Mouse (Mus musculus): ENCODE data around the gene Dalrd3.
A peak's percentile ranks its signal among the peaks of the same experiment; 100 is the strongest.
"Not testable (repeated sequence)": the region's sequence is repeated elsewhere in the genome, so short reads cannot be mapped to it uniquely, and the experiment has no call there.

Dalrd3 gene

GRCm38 (mm10) chr9:108573774-108574690 lies 4.3 kb downstream of the Dalrd3 start:
- DNase-seq = peak; percentile 71

- no peak for DNase-seq
Observed at GRCm38 (mm10) chr9:108574921-108575320, 5.2 kb downstream of the Dalrd3 start.

GRCm38 (mm10) chr9:108575321-108576297 lies 5.9 kb downstream of the Dalrd3 start:
- peak; percentile 53 for DNase-seq

GRCm38 (mm10) chr9:108577025-108577424 lies 7.3 kb downstream of the Dalrd3 start:
- DNase-seq = no peak

DNA sequence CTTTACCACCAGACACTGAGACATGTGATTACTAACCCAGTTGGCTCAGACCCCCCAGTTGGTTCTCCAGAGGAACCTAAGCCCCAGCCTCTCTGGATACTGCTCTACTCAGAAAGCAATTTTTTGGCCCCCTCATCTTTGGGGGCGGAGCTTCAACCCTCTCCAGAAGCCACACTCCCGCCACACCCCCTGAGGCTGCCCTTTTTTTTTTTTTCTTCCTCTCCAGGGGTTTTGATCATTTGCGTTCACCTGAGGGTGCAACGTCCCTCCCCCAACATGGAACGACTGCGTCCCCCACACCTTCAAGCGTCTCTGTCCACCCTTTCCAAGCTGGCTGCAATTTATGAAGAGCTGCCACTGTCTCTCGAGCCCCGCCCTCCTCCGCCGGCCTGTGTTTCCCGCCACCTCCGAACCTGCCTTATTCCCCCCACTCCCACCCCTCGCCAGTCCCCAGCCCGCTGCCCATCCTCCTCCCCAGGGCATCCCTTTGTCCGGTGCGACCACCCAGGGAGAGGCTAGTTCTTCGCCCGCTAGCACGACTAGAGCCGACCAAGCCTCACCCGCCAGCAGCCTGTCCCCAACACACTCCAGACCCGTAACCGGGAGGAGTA lies 8.4 kb downstream of the Dalrd3 start:
- DNase-seq = peak; percentile 73

DNA sequence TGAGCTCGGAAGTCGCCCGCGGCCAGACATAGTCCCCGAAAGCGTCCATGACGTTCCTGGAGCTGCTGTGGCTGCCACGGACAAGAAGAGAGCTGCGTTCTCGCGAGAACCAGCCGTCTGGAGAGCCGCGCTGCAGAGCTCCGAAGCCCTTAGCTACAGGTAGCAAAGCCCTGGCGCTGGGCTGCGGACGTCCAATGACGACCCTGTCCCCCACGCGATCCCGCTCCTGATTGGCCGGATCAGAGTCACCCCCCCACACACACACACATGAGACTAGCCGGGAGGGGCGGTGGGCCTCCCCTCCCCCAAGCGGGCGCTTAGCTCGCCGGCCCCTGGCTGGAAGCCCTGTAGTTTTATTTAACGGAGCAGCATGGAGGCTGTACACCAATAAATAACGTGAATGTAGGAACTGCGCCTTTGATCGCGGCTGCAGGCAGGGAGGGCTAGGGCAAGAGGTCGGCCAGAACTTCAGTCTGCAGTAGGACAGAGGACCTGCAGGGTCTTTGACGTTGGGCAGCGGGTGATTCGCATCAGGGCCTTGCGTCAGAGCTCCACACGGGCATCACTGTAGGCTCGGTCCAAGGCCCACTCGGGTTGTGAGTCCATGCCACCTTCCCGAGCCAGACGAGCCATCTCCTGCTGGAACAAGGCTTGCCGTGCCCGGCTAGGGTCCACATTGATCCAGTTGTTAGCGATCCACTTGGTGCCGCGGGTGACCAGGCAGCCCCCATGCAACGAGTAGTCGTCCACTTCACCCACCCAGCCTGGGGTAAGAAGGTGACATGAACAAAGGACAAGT lies 9.1 kb downstream of the Dalrd3 start, which contains the start of gene Wdr6:
TSS of gene Wdr6 (minus strand) at position 195 of the 799 bp plus-strand sequence.
- peak; percentile 93 for DNase-seq

GRCm38 (mm10) chr9:108579344-108579690 lies 9.6 kb downstream of the Dalrd3 start:
- DNase-seq = no peak

DNA sequence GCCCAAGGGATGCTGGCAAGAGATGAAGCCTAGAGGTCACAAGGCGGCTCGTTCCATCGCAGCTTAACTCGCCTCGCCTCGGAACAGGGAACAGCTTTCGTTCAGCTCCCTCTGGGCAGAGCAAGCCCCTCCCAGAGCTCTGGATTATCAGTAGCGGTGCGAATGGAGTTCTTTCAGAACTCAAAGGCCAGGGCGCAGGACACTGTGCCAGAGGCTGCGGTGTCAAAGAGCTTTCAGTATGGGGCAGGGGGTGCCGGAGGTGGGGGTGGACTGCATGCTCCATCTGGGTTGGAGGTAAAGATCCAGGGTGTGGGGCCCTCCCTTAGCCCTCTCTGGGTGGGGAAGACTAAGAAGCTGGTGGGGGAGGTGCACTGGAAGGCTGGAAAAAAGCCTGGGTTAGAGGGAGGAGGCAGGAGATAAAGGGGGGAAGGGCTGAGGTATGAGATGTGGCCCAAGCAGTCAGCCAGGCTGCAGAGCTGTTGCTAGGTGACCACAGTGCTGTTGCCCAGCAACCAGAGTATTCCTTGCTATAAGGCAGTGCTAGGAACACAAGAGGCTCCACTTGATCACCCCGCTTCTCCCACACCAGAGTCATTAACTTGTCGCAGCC lies 18.0 kb downstream of the Dalrd3 start:
- peak; percentile 76 for DNase-seq

GRCm38 (mm10) chr9:108589229-108589628 lies 19.5 kb downstream of the Dalrd3 start:
- peak; percentile 30 for DNase-seq

GRCm38 (mm10) chr9:108591462-108591861 lies 21.8 kb downstream of the Dalrd3 start:
- DNase-seq = peak; percentile 58

GRCm38 (mm10) chr9:108594354-108594753 lies 24.7 kb downstream of the Dalrd3 start:
- DNase-seq = no peak

GRCm38 (mm10) chr9:108596998-108597764 lies 27.5 kb downstream of the Dalrd3 start, which contains the start of gene P4htm:
Gene P4htm (minus strand): TSS chr9:108597667.
- peak; percentile 79 for DNase-seq

GRCm38 (mm10) chr9:108599021-108599566 lies 29.4 kb downstream of the Dalrd3 start:
- no peak for DNase-seq

GRCm38 (mm10) chr9:108600011-108600410 lies 30.3 kb downstream of the Dalrd3 start:
- no peak for DNase-seq

DNA sequence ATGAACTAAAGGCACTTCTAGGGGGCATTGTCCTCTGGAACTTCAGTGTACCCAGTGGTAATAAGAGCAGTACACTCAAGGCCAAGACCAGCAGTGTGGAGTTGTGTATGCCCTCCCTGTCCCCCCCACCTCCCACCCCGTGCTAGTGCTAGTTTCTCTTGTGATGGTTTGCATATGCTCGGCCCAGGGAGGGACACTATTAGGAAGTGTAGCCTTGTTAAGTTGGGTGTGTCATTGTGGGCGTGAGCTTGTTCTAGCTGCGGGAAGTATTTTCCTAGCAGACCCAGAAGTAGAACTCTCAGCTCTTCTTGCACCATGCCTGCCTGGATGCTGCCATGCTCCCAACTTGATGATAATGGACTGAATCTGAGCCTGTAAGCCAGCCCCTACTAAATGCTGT lies 32.3 kb downstream of the Dalrd3 start:
- DNase-seq = no peak

DNA sequence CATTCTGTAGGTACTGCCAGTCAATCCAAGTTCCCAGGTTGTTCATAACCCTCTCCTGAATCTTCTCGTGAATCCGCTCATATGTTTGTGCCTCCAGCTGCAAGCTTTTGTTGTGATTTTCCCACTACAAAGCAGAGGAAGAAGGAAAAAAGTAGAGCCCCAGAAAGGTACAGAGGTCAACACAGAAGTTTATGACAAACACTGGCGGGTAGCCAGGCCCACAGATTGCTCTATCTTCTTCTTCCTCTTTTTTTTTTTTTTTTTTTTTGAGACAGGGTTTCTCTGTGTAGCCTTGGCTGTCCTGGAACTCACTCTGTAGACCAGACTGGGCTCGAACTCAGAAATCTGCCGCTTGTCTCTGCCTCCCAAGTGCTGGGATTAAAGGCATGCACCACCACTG lies 38.2 kb downstream of the Dalrd3 start:
- not testable (repeated sequence) for DNase-seq

GRCm38 (mm10) chr9:108608889-108609288 lies 39.2 kb downstream of the Dalrd3 start:
- DNase-seq = no peak

- DNase-seq = no peak
Observed at GRCm38 (mm10) chr9:108611488-108611887, 41.8 kb downstream of the Dalrd3 start.

- no peak for DNase-seq
Observed at GRCm38 (mm10) chr9:108617301-108617700, 47.6 kb downstream of the Dalrd3 start.

Measured in cerebellum, adult 9-10 months (tissue).